In genomic region chr10:61500756-61501155, GRCm38 (mm10) we compare ENCODE assay signal across 22 mouse cellular contexts.
"Had no signal": no experiment of that assay in that cellular context is flagged by ENCODE, and none has a peak within 500 bp of the region (broad histone marks: within the 10 kb centered on the region; RNA-seq: fewer than 3 reads in every experiment).

No protein-coding gene starts in this region.

- H3K4me2 ChIP-seq: embryonic facial prominence, embryonic 12.5 days; embryonic facial prominence, embryonic 13.5 days; embryonic facial prominence, embryonic 15.5 days; forebrain, embryonic 12.5 days; forebrain, embryonic 13.5 days; forebrain, embryonic 15.5 days had no signal

- H3K27ac ChIP-seq: embryonic facial prominence, embryonic 10.5 days; embryonic facial prominence, embryonic 12.5 days; embryonic facial prominence, embryonic 13.5 days; embryonic facial prominence, embryonic 15.5 days; forebrain, embryonic 10.5 days; forebrain, embryonic 12.5 days; forebrain, embryonic 13.5 days; forebrain, embryonic 15.5 days; heart, adult 2 months; heart, embryonic 10.5 days had no signal

- H3K9ac ChIP-seq: embryonic facial prominence, embryonic 12.5 days; embryonic facial prominence, embryonic 13.5 days; embryonic facial prominence, embryonic 15.5 days; forebrain, embryonic 12.5 days; forebrain, embryonic 13.5 days; forebrain, embryonic 15.5 days; forebrain, postnatal 0 days had no signal

- H3K9me3 ChIP-seq: embryonic facial prominence, embryonic 10.5 days; embryonic facial prominence, embryonic 12.5 days; embryonic facial prominence, embryonic 13.5 days; embryonic facial prominence, embryonic 15.5 days; forebrain, embryonic 10.5 days; forebrain, embryonic 12.5 days; forebrain, embryonic 13.5 days; forebrain, embryonic 15.5 days; heart, embryonic 10.5 days had no signal

- H3K36me3 ChIP-seq: embryonic facial prominence, embryonic 10.5 days; embryonic facial prominence, embryonic 12.5 days; embryonic facial prominence, embryonic 13.5 days; embryonic facial prominence, embryonic 15.5 days; forebrain, embryonic 12.5 days; forebrain, embryonic 15.5 days had no signal

- H3K27me3 ChIP-seq: embryonic facial prominence, embryonic 12.5 days; embryonic facial prominence, embryonic 13.5 days; embryonic facial prominence, embryonic 15.5 days; forebrain, embryonic 12.5 days; forebrain, embryonic 13.5 days; forebrain, embryonic 15.5 days had no signal

- H3K4me3 ChIP-seq: embryonic facial prominence, embryonic 10.5 days; embryonic facial prominence, embryonic 12.5 days; embryonic facial prominence, embryonic 13.5 days; embryonic facial prominence, embryonic 15.5 days; erythroblast, embryonic 14.5 days; forebrain, embryonic 10.5 days; forebrain, embryonic 12.5 days; forebrain, embryonic 13.5 days; forebrain, embryonic 15.5 days; gastrocnemius, adult 2 months; heart, adult 2 months; heart, embryonic 10.5 days had no signal

- DNase-seq: embryo, embryonic 11 days; forebrain, postnatal 0 days; gastrocnemius, adult 2 months; gastrocnemius, postnatal 10 days; gastrocnemius, postnatal 14 days; gastrocnemius, postnatal 25 days; gastrocnemius, postnatal 36 days; heart, adult 11 months; heart, adult 18-20 months; heart, adult 2 months had no signal

- ATAC-seq: forebrain, embryonic 13.5 days; forebrain, embryonic 14.5 days; forebrain, embryonic 15.5 days; forebrain, embryonic 16.5 days; forebrain, postnatal 0 days had no signal
